Mouse (Mus musculus) kidney, embryonic 16.5 days (tissue): ENCODE data around the gene Foxn3. TPM values are rescaled to one million over a fixed set of nuclear protein-coding genes. Genes with fewer than 3 reads are reported as not detected.

Experiments
- ATAC-seq: fragments of 200-750 bp; cut with Nextera tagmentation; 2 replicates; pipeline ENCODE4 v1.8.0; 2017; ENCODE audit warnings: moderate TSS enrichment; ENCODE audit not compliant: low FRiP score, low TSS enrichment
- H3K27ac ChIP-seq: fragments of 300-500 bp; sonication (generic); 2 replicates; pipeline ENCODE4 v1.5.1; 2014; ENCODE audit warnings: low read length
- H3K27me3 ChIP-seq: fragments of 300-500 bp; sonication (generic); 2 replicates; pipeline ENCODE4 v1.6.1; 2014; ENCODE audit warnings: low read length, control low read depth, mixed read lengths; ENCODE audit not compliant: insufficient read depth
- H3K36me3 ChIP-seq: fragments of 300-500 bp; sonication (generic); 2 replicates; pipeline ENCODE4 v1.6.1; 2014; ENCODE audit warnings: low read length, control low read depth, mixed read lengths; ENCODE audit not compliant: insufficient read depth
- H3K4me1 ChIP-seq: fragments of 300-500 bp; sonication (generic); 2 replicates; pipeline ENCODE4 v1.6.1; 2014; ENCODE audit warnings: low read length, control low read depth, mixed read lengths; ENCODE audit not compliant: insufficient read depth
- H3K4me2 ChIP-seq: fragments of 300-500 bp; sonication (generic); replicated peaks from 2 replicates; pipeline ENCODE4 v1.6.1; 2014; ENCODE audit warnings: low read depth, low read length
- H3K4me3 ChIP-seq: fragments of 300-500 bp; sonication (generic); 2 replicates; pipeline ENCODE4 v1.5.1; 2014; ENCODE audit warnings: mild to moderate bottlenecking, low read length
- H3K9ac ChIP-seq: fragments of 300-500 bp; sonication (generic); replicated peaks from 2 replicates; pipeline ENCODE4 v1.6.1; 2014; ENCODE audit warnings: low read length
- H3K9me3 ChIP-seq: fragments of 300-500 bp; sonication (generic); 2 replicates; pipeline ENCODE4 v1.6.1; 2016; ENCODE audit warnings: low read length, control low read depth
- WGBS: fragments of 180-500 bp; shearing (Covaris S2); extraction: QIAGEN DNeasy Blood & Tissue Kit; methylation state at CpG from one replicate; pipeline ENCODE4 v1.1.7; 2014; 5-methylcytosine and 5-hydroxymethylcytosine counted together
- polyA plus RNA-seq: library from polyadenylated mRNA; unstranded; fragments of >200 nt; fragmentation: Nextera tagmentation; extraction: Ambion mirVana; gene quantifications from 2 replicates; pipeline ENCODE4 v1.2.1, GENCODE M21; 2015

Gene Foxn3
- polyA plus RNA-seq, 1 experiment from 2014 or later, result 54.0 TPM

DNA sequence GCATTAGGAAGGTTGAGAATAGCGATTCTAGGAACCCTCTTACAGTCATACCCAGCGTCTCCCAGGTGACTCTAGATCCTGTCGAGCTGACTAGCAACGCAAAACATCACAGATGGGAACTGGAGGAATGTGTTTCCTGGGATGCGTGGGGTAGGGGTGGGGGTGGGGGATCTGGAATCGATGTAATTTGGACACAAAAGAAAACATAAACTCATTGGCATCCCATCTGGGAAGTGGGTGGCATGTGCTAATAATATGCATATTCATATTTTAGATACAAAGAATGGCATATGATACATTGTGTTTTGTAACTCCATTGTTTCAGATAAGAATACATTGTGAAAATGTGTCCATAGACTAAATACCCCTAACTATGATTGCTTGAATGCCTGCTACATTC, 393.5 kb downstream of the Foxn3 start:
- Histone ChIP-seq H3K27ac (no peak overlapping the region), H3K36me3 (no peaks in the 10 kb centered on the region), H3K9ac (no peak overlapping the region), H3K9me3 (no peaks in the 10 kb centered on the region), H3K4me2 (no peak overlapping the region), H3K27me3 (no peaks in the 10 kb centered on the region), H3K4me1 (no peaks in the 10 kb centered on the region), H3K4me3 (no peak overlapping the region)
- WGBS, result 89% methylated on average over 6 of the region's 6 CpGs
- ATAC-seq, result no peak

DNA sequence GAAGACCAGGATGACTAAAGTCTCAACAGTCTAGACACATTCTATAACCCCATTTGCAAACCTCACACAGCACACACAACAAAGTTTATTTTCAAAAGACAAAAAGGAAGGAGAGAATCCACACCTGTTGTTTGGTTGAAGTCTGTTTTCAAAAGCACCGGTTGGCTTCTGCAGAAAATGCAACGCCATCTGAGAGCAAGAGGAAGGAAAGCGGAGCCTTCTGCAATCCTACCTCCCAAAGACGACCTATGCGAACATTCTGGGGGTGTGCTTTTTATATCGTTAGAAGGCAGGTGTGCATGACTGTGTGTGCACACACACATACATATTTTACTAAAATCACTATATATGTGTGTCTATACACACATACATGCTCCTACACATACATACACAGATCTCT, 397.3 kb downstream of the Foxn3 start:
- Histone ChIP-seq H3K4me1 (no peaks in the 10 kb centered on the region), H3K9me3 (no peaks in the 10 kb centered on the region), H3K36me3 (no peaks in the 10 kb centered on the region), H3K9ac (no peak overlapping the region), H3K4me2 (no peak overlapping the region), H3K27ac (no peak overlapping the region), H3K4me3 (no peak overlapping the region), H3K27me3 (no peaks in the 10 kb centered on the region)
- 86% methylated on average over 6 of the region's 6 CpGs for WGBS
- no peak for ATAC-seq

DNA sequence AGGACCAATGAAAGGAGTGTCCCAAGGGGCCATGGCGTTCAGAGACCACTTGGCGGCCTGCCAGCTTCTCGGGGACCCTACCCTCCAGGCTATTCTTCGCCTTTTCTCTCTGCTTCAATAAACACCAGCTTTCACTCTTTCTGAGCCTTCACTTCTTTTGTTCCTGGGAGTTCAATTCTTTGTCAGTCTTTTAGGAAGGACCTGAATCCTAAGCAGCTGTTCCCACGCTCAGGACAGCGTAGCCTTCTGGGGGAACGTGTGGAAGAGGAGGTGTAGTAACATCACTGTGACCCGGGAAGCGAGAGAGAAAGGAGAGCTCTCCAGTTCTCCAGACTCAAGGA, 400.1 kb downstream of the Foxn3 start:
- ATAC-seq, result no peak
- no peaks in the 10 kb centered on the region for H3K4me1 ChIP-seq
- no peak overlapping the region for H3K4me2 ChIP-seq
- H3K4me3 ChIP-seq, result no peak overlapping the region
- peaks cover 2% of the 10 kb centered on the region; the same call in 1 of the 2 replicates for H3K9me3 ChIP-seq
- no peak overlapping the region for H3K9ac ChIP-seq
- 73% methylated on average over 9 of the region's 9 CpGs for WGBS
- no peaks in the 10 kb centered on the region for H3K36me3 ChIP-seq
- no peak overlapping the region for H3K27ac ChIP-seq
- H3K27me3 ChIP-seq, result no peaks in the 10 kb centered on the region

DNA sequence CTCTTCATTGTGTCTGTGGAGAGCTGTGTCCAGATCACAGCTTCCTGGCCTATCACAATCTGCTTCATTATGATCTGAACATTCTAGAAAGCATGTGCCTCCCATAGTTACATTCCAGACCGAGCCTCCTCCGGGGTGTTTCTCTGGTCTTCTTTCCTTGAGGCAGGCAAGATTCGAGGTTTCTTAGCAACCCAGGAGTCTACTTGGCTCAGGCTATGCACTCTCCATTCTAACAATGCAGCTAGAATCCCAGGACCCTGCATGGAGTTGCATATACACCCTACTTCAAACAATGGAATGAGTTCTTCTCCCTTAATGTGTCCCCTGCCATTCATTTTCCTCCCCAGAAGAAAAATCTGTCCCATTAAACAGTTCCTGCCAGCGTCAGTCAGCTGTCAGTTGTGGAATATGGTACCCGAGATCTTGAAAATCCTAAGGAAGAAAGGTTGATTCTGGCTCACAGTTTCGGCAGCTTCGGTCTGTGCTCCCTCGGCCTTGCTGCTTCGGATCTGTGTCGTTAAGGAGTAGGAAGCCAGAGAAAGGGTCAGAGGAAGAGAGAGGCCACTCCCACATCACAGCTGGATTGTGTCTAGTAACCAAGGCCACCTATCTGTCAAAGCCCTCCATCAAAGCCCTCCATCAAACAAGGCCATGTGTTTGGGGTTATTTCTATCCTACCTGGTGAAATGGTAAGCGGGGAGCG, 400.6 kb downstream of the Foxn3 start:
- Histone ChIP-seq H3K9ac (no peak overlapping the region), H3K4me2 (no peak overlapping the region), H3K9me3 (peaks cover 7% of the 10 kb centered on the region; the same call in 1 of the 2 replicates), H3K27me3 (no peaks in the 10 kb centered on the region), H3K27ac (no peak overlapping the region), H3K4me1 (no peaks in the 10 kb centered on the region), H3K36me3 (no peaks in the 10 kb centered on the region), H3K4me3 (no peak overlapping the region)
- WGBS, result 78% methylated on average over 12 of the region's 12 CpGs
- 0 out of 2 replicates have a peak, but pooled peaks have one; percentile 6 for ATAC-seq

DNA sequence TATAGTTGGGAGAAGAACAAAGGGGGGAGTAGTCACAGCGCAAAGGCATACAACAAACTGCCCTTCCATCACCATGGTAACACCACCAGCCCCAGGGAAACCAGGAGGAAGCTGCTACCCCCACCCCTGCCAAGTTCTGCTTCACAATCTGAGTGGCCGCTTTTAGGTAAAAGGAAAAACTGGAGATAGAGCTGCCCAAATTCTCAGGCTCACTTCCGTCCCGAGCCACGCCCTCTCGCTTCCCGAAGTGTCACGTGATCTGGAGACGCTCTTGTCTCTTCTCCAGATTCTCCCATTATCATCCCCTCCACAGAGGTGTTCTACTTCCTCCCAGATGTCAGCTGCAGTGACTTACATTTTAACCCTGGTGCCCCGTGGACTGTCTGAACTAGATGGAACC, 401.2 kb downstream of the Foxn3 start:
- Histone ChIP-seq H3K9ac (no peak overlapping the region), H3K4me2 (no peak overlapping the region), H3K9me3 (peaks cover 8% of the 10 kb centered on the region; the same call in 1 of the 2 replicates), H3K4me3 (no peak overlapping the region), H3K27ac (no peak overlapping the region), H3K36me3 (no peaks in the 10 kb centered on the region), H3K27me3 (no peaks in the 10 kb centered on the region), H3K4me1 (no peaks in the 10 kb centered on the region)
- no peak for ATAC-seq
- 81% methylated on average over 10 of the region's 10 CpGs for WGBS

DNA sequence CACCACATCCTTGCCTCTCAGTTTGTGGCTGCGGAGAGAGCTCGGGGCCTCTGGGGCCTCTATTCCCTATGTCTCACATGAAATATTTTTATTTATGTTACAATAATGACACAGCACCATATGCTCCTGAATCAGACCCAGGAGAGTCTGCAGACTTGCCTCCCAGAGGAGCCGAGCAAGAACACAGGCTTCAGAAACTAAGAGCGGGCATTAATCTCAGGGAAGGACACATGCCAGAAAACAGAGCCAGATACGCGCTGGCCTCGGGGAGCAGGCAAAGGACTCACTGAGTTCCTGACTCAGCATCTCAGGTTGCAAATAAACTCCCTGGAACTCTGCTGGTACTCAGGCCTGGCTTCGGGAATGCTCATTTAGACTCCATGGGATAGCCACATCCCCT, 403.3 kb downstream of the Foxn3 start:
- Histone ChIP-seq H3K4me2 (no peak overlapping the region), H3K27ac (no peak overlapping the region), H3K4me1 (no peaks in the 10 kb centered on the region), H3K9me3 (peaks cover 8% of the 10 kb centered on the region; the same call in 1 of the 2 replicates), H3K9ac (no peak overlapping the region), H3K36me3 (no peaks in the 10 kb centered on the region), H3K27me3 (no peaks in the 10 kb centered on the region), H3K4me3 (no peak overlapping the region)
- no peak for ATAC-seq
- WGBS, result 67% methylated on average over 8 of the region's 8 CpGs

DNA sequence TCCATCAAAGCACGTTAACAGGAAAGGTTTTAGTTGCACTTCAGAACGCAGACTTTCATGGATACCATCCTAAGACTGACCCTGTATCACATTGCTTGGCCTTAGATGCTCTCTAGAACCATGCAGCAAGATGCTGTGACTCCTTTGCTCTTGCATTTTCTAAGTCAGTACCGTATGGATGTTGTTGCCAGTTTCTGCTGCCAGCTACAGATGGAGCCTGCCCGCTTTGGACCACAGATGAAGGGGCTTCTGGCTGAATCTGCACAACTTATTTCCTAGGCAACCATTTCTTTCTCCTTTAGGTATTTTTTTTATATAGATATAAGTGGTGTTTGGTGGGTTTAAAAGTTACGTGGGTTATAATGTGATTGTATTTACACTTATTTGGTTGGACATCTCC, 407.5 kb downstream of the Foxn3 start:
- H3K4me2 ChIP-seq, result no peak overlapping the region
- H3K36me3 ChIP-seq, result no peaks in the 10 kb centered on the region
- peaks cover 8% of the 10 kb centered on the region; the same call in 1 of the 2 replicates for H3K9me3 ChIP-seq
- H3K27ac ChIP-seq, result no peak overlapping the region
- ATAC-seq, result no peak
- H3K27me3 ChIP-seq, result no peaks in the 10 kb centered on the region
- no peak overlapping the region for H3K9ac ChIP-seq
- H3K4me3 ChIP-seq, result no peak overlapping the region
- WGBS, result 92% methylated on average over 5 of the region's 5 CpGs
- H3K4me1 ChIP-seq, result 0 out of 2 replicates have a peak, but pooled peaks cover 3% of the 10 kb centered on the region

DNA sequence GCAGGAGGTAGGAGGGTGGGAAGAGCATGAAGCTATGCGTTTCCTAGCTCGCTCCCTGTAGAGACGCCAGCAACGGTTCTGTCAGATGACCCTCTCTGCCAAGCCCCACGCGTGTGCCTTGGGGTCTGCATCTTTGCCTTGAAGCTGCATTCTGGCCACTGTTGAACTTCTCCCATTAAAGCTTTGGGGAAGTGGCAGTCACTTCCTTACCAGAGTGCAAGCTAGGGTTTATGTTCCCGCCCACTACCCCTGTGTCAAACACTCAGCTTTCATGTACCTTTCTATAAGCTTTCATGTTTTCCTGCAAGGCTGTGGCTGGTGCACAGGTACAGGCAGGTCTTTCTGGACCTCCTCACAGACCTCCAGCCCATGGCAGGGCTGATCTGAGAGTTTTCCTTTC, 409.2 kb downstream of the Foxn3 start:
- Histone ChIP-seq H3K4me1 (0 out of 2 replicates have a peak, but pooled peaks cover 3% of the 10 kb centered on the region), H3K36me3 (no peaks in the 10 kb centered on the region), H3K27me3 (no peaks in the 10 kb centered on the region), H3K4me3 (no peak overlapping the region), H3K27ac (no peak overlapping the region), H3K9me3 (peaks cover 11% of the 10 kb centered on the region), H3K4me2 (no peak overlapping the region), H3K9ac (no peak overlapping the region)
- no peak for ATAC-seq
- WGBS, result 70% methylated on average over 7 of the region's 7 CpGs

DNA sequence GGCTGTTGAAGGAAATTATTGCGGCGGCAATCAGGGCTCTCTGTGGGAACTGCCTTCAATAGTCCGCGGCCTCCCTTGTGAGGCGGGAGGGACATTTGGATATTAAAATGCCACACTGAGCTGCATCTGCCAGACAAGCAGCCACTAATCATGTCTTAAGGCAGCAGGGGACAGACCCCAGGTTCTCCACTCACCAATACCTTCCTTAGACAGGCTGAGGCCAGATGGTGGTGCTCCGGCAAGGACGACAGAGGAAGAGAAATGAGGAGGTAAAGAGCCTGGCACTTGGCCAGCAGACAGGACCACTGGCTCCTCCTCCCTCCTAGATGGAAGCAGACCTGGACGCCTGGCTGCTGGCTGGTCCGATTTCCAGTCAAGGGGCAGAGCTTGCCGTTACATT, 409.7 kb downstream of the Foxn3 start:
- H3K4me3 ChIP-seq, result no peak overlapping the region
- no peak overlapping the region for H3K4me2 ChIP-seq
- WGBS, result 22% methylated on average over 10 of the region's 10 CpGs
- peaks cover 12% of the 10 kb centered on the region for H3K9me3 ChIP-seq
- no peaks in the 10 kb centered on the region for H3K36me3 ChIP-seq
- ATAC-seq, result no peak
- H3K4me1 ChIP-seq, result 0 out of 2 replicates have a peak, but pooled peaks cover 3% of the 10 kb centered on the region
- H3K27me3 ChIP-seq, result no peaks in the 10 kb centered on the region
- H3K27ac ChIP-seq, result no peak overlapping the region
- H3K9ac ChIP-seq, result no peak overlapping the region

DNA sequence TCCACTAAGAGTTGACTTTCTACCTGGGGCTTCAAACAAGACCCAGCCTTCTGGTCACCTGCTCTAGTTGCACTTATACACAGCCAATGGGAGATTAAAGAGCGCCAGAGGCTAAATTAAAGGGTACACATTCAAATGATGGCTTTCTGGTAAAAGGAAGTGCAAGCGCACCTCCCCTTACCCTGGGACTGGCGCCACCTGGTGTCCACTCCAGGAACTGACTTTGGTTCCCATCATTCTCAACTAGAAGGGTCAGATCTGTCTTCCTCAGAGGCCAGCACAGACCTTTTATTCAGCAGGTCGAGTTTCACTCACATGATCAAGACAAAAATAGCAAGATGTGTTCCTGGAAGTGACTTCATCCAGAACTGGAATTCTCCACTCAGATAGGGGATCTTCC, 413.3 kb downstream of the Foxn3 start:
- Histone ChIP-seq H3K27me3 (no peaks in the 10 kb centered on the region), H3K4me2 (no peak overlapping the region), H3K4me3 (no peak overlapping the region), H3K9me3 (peaks cover 4% of the 10 kb centered on the region; the same call in 1 of the 2 replicates), H3K9ac (no peak overlapping the region), H3K36me3 (no peaks in the 10 kb centered on the region), H3K27ac (no peak overlapping the region), H3K4me1 (0 out of 2 replicates have a peak, but pooled peaks cover 3% of the 10 kb centered on the region)
- 48% methylated on average over 4 of the region's 4 CpGs for WGBS
- ATAC-seq, result no peak
